Mouse (Mus musculus) megakaryocyte, adult 5-6 weeks (primary cell): ENCODE measurements around the gene H2afx. TPM values are rescaled to one million over a fixed set of nuclear protein-coding genes. Genes with fewer than 3 reads are reported as not detected.
"Not testable (repeated sequence)": the region's sequence is repeated elsewhere in the genome, so short reads cannot be mapped to it uniquely, and the experiment has no call there.

ENCODE experiments used
- ATAC-seq: 2 replicates; pipeline ENCODE4 v1.8.0; 2016; ENCODE audit warnings: mild to moderate bottlenecking, inconsistent platforms; ENCODE audit not compliant: poor library complexity, severe bottlenecking
- total RNA-seq, 2 experiments: library from RNA; stranded (forward) in 1 of 2; stranded (reverse) in 1 of 2; fragments of 153-499, 151-499 nt in 1 of 2; fragments of 221-1000, 200-1000 nt in 1 of 2; gene quantifications; 2 replicates each; pipeline versions ENCODE4 v1.2.3 to v1.2.4; 2015 to 2017

H2afx gene
- total RNA-seq, 2 experiments from 2014 or later, result 144 to 262 TPM

DNA sequence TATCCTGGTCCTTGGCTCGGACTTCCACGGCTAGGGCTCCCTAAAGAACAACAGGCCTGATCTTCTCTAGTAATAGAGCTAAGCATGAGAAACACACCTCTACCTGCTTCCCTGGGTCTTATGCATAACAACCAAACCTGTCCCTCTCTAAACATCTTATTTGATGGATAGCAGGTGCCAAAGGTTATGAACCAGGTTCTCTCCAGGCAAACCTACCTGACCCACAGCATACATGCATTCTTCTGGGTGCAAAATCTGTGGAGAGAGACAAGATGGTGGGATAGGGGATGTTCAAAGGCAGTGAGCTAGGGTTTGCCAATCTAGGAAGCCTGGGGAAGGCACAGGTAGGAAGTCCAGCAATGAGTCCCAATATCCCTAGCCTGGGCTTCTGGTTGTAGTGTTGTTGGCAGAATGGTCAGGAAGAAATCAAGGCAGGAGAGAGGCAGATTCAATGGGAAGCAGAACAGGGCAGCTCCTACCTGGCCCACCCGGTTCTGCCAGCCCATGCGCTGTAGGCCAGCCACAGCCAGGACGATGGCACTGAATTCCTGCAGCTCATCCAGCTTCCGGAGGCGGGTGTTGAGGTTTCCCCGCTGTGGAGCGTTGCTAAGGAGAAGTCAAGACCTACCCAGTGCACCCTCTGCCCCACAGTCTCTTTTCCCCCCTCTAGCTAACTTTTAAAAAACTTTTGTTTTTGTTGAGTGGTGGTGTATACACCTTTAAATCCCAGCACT is 3.1 kb downstream of the H2afx start:
- ATAC-seq, result no peak

GRCm38 (mm10) chr9:44338574-44338973 is 4.1 kb downstream of the H2afx start:
- ATAC-seq, result no peak

DNA sequence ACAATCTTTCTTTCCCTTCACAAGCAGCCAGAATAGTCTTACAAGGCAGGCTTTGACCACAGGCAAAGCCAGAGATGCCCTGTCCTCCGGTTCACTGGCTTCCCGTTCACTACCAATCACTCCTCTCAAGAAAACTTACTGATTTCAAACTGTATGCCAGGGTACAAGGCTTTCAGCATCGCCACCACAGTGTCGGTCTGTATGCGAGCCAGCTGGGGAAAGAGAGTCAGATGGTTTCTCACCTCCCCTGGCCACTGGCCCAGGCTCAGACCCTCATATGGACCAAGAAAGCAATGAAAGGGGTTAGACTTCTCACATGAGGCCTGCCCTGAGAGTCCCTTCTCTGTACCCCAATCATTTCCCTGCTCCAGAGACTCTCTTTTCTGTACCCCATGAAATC is 7.0 kb downstream of the H2afx start:
- ATAC-seq, result no peak

DNA sequence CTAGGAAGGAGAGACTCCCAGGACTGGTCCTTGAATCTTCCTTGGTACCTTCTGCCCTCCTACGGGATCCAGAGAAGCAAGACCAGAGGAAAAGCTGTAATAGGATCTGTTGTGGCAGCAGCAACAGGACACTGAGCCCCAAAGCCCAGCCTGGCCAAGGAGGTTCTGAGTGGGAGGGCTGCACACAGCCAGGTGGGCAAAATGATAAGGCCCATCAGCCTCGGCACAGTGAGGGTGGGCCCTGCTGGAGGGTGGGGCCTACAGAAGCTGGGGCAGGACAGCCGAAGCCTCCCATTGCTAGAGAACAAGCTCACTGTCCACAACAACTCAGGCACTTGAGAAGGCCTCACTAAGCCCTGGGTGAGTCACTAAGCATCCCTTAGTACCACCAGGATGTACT is 7.7 kb downstream of the H2afx start:
- ATAC-seq, result no peak

DNA sequence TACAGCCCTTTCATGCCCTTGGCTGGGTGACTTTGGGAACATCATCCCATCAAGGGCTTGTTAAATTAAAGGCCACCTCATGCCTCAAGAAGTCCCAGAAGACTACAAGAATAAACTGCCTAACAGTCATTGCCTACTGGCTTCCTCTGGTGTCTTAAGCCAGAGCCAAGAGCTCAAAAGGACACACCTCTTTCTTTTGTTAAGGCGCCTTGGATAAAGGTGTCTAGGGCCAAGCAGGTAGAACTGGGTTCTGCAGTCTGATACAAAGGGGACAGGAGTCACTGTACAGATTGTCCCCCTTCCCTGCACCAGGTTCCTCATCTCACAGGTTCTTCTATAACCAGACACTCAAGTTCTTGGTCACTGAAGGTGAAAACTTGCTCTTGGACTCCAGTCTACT is 8.1 kb downstream of the H2afx start:
- no peak for ATAC-seq

GRCm38 (mm10) chr9:44343290-44343689 is 8.8 kb downstream of the H2afx start:
- 0 out of 2 replicates have a peak, but pooled peaks have one; percentile 21 for ATAC-seq

- peak; percentile 90 for ATAC-seq
Observed at GRCm38 (mm10) chr9:44343781-44344421, 9.4 kb downstream of the H2afx start, which contains the start of gene Hmbs. Hmbs (minus strand) TSS chr9:44344228.

DNA sequence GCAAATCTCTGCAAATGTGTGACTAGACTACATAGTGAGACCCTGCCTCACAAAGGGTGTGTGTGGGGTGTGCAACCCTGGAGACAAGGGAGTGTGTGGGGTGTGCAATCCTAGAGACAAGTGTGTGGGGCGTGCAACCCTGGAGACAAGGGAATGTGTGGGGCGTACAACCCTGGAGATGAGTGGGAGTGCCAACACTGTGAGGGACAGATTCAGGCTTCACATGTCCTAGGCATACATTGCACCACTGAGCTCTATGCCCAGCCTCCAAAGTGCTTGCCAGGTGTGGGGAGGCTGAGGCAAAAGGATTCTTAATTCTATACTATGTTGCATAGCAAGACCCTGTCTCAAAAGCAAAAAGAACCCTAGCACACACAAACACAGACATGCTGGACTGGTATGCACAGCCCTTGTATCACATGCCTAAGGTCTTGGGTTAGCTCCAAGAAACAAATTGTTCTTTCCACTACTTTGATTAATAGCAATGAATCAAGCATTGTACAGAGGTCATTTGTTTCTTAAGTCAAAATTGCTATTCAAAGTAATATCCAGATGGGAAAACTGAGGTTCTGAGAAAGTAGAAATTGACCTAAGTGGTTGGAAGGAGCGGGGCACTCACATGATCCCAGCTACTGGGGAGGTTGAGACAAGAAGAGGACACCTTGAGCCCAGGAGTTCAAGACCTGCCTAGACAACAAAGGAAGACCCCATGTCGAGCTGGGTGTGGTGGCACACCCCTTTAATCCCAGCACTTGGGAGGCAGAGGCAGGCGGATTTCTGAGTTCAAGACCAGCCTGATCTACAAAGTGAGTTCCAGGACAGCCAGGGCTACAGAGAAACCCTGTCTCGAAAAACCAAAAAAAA is 11.3 kb downstream of the H2afx start:
- ATAC-seq, result no peak

GRCm38 (mm10) chr9:44347166-44347565 is 12.7 kb downstream of the H2afx start:
- no peak for ATAC-seq

GRCm38 (mm10) chr9:44347621-44348020 is 13.1 kb downstream of the H2afx start:
- ATAC-seq, result no peak

GRCm38 (mm10) chr9:44348546-44348945 is 14.1 kb downstream of the H2afx start:
- no peak for ATAC-seq

DNA sequence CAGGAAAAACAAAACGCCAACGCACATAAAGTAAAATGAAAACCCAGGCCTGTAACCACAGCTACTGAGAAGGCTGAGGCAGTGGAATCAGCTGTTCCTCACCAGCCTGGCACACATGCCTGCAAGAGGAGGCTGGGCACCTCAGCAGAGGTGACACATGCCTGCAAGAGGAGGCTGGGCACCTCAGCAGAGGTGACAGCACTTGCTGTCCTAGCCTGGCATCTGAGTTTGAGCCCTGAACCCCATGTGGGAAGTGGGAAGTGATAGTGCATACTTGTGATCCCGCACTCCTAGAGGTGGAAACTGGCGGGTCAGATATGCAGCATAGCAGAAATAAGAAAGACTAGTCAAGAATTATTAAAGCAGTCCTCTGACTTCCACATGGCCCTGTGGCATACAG is 16.9 kb downstream of the H2afx start:
- ATAC-seq, result no peak

- no peak for ATAC-seq
Observed at GRCm38 (mm10) chr9:44352337-44352736, 17.8 kb downstream of the H2afx start.

GRCm38 (mm10) chr9:44353142-44353541 is 18.6 kb downstream of the H2afx start:
- ATAC-seq, result no peak

DNA sequence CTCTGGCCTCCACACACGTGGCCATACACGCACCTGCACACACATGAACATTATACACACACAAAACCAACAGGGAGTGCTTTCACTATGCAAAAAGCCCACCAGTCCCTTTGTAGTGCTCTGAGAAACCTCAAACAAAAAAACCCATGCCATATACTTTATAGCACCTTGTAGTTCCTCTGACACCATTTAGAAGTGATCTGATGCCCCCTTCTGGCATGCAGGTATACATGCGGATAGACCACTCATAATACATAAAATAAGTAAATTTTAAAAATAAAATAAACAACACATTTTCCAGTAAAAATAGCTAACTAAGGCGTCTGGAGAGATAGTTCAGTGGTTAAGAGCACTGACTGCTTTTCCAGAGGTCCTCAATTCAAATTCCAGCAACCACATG is 22.7 kb downstream of the H2afx start:
- 0 out of 2 replicates have a peak, but pooled peaks have one; percentile 39 for ATAC-seq

- ATAC-seq, result peak; percentile 94
Observed at GRCm38 (mm10) chr9:44361190-44361917, 26.9 kb downstream of the H2afx start, which contains the start of gene Vps11. Vps11 (minus strand) TSS chr9:44361670.

- ATAC-seq, result not testable (repeated sequence)
Observed at GRCm38 (mm10) chr9:44361931-44362330, 27.4 kb downstream of the H2afx start.

DNA sequence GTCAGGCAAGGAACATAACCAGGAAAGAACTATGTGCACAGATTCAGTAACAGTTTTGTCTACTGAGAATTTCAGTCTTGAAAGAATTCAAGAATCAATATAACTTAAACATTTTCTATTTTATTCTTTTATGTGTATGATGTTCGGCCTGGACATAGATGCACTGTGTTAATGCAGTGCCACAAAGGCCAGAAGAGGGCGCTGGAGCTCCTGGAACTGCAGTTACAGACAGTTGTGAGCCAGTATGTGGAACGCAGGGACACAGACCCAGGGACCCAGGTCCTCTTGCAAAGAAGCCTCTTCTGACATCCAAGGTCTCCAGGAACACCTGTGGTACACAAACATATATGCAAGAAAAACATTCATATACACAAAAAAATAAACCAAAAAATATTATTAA is 30.0 kb downstream of the H2afx start:
- no peak for ATAC-seq

DNA sequence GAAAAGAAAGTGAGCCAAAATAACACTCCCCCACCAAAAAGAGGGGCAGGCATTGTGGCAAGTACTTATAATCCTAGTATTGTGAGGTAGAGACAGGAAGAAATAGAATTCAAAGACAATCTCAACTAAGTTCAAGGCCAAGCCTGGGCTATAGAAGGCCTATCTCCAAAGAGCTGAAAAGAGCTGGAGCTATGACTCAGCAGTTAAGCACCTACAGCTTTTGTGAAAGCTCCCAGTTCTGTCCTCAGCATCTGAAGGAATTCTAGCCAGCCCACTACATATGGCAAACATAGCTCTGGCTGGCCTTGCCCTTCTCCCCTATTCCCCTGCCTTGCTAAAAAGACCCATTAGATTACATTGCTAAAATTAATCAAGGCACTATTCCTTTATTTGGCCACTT is 38.9 kb downstream of the H2afx start:
- no peak for ATAC-seq

GRCm38 (mm10) chr9:44376141-44376540 is 41.6 kb downstream of the H2afx start:
- ATAC-seq, result no peak

GRCm38 (mm10) chr9:44377335-44377734 is 42.8 kb downstream of the H2afx start:
- not testable (repeated sequence) for ATAC-seq
